Mouse (Mus musculus): ENCODE results near the gene Agbl1. TPM values are rescaled to one million over a fixed set of nuclear protein-coding genes. Genes with fewer than 3 reads are reported as not detected.

Gene Agbl1
- polyA plus RNA-seq, 1 experiment = 0.09 TPM

DNA sequence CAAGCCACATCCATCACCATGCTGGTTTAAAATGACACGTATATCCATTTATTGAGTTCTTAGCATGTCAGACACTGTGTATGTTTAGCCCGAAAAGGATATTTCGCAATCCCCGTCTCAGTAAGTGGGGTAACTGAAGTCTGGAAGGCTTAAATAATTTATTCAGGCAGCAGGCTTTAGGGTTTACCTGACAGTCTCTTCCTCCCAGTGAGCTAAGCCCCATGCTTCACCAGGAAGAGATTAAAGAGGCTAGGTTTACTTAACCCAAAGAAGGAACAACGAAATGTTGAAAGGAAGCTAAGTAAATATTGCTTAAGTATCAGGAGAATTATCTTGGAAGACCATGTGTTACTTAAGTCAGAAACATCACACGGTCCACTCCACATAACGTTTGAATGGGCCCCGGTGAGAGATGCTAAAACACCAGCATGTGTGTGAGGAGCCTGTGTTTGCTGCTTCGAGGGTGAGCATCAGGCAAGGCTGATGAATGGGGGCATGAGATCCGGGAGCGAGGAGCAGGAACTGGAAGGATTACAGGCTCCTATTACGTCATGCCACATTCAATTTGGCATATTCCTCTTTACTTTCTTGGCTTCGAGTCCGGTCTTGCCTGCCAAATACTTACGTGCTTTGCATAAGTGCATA, 162.7 kb downstream of the Agbl1 start:
- no peak for DNase-seq
- TF ChIP-seq POLR2A (IDR thresholded peaks at IDR 0.05; ENCODE audit: low read depth, low read length) (no peak), CTCF (conservative IDR thresholded peaks at IDR 0.05; ENCODE audit: insufficient read depth, insufficient read length, low read depth, low read length) (no peak)
- Histone ChIP-seq H3K4me1 (ENCODE audit: control insufficient read depth, insufficient read depth, low read length) (no peaks in the 10 kb centered on the region), H3K36me3 (ENCODE audit: control insufficient read depth, insufficient read depth, low read length) (no peaks in the 10 kb centered on the region), H3K27me3 (replicated peaks; ENCODE audit: control insufficient read depth, insufficient read depth, low read length) (no peaks in the 10 kb centered on the region), H3K27ac (ENCODE audit: insufficient read depth, low read depth, low read length) (no peak overlapping the region), H3K4me3 (ENCODE audit: insufficient read depth, low read depth, low read length) (no peak overlapping the region)
- WGBS = 19% methylated on average over 15 of the region's 15 CpGs

DNA sequence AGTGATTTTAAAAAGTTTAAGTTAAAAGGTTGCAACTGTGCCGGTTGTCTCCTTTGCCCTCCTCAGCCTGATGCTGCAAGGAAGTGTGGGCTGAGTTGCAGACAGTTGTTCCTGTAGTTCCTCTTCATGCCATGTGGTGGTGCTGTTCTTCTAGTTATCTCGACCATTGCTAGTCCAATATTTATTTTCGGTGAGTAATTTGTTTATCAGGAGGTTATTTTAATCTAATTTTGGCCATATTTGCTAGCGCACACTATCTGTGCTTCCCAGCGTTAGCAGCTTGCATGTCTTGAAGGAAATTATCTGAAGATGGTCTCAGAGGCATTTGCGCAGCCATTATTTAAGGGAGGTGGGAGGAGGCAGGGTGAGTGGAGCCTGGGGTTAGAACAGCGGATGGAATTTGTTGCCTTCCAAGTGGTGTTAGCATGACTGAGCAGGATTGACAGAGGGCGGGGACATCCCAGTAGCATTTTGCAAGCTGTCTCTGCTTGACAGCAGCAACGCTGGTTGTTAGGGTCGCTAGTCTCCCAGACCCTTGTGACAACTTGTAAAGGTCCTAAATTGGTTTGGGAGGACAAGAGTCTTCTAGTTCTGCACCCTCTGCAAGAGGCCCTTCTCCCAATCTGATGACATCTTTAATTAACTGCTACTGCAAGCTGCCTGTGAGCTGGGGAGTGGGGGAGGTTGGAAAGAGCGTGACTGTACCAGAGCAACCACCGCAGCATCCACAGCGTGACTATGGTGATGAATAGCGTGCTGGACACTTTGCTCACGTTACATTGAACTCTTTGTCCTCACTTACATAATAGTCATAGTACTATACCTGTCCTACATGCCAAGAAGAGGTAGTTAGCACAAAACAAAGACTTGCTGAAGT, 163.5 kb downstream of the Agbl1 start:
- Histone ChIP-seq H3K27ac (ENCODE audit: insufficient read depth, low read depth, low read length) (no peak overlapping the region), H3K4me1 (ENCODE audit: control insufficient read depth, insufficient read depth, low read length) (no peaks in the 10 kb centered on the region), H3K4me3 (ENCODE audit: insufficient read depth, low read depth, low read length) (no peak overlapping the region), H3K27me3 (replicated peaks; ENCODE audit: control insufficient read depth, insufficient read depth, low read length) (no peaks in the 10 kb centered on the region), H3K36me3 (ENCODE audit: control insufficient read depth, insufficient read depth, low read length) (no peaks in the 10 kb centered on the region)
- 9% methylated on average over 15 of the region's 15 CpGs for WGBS
- peak; percentile 58 for DNase-seq
- TF ChIP-seq POLR2A (IDR thresholded peaks at IDR 0.05; ENCODE audit: low read depth, low read length) = no peak
- TF ChIP-seq CTCF (conservative IDR thresholded peaks at IDR 0.05; ENCODE audit: insufficient read depth, insufficient read length, low read depth, low read length) = peak; percentile 72

- WGBS = 79% methylated on average over 4 of the region's 4 CpGs
- TF ChIP-seq CTCF (conservative IDR thresholded peaks at IDR 0.05; ENCODE audit: insufficient read depth, insufficient read length, low read depth, low read length) (no peak), POLR2A (IDR thresholded peaks at IDR 0.05; ENCODE audit: low read depth, low read length) (no peak)
- H3K27me3 ChIP-seq (replicated peaks; ENCODE audit: control insufficient read depth, insufficient read depth, low read length) = no peaks in the 10 kb centered on the region
- DNase-seq = no peak
- H3K4me3 ChIP-seq (ENCODE audit: insufficient read depth, low read depth, low read length) = no peak overlapping the region
- no peaks in the 10 kb centered on the region for H3K4me1 ChIP-seq (ENCODE audit: control insufficient read depth, insufficient read depth, low read length)
- no peak overlapping the region for H3K27ac ChIP-seq (ENCODE audit: insufficient read depth, low read depth, low read length)
- no peaks in the 10 kb centered on the region for H3K36me3 ChIP-seq (ENCODE audit: control insufficient read depth, insufficient read depth, low read length)
Measured at GRCm38 (mm10) chr7:76407930-76408557, 178.4 kb downstream of the Agbl1 start.

DNA sequence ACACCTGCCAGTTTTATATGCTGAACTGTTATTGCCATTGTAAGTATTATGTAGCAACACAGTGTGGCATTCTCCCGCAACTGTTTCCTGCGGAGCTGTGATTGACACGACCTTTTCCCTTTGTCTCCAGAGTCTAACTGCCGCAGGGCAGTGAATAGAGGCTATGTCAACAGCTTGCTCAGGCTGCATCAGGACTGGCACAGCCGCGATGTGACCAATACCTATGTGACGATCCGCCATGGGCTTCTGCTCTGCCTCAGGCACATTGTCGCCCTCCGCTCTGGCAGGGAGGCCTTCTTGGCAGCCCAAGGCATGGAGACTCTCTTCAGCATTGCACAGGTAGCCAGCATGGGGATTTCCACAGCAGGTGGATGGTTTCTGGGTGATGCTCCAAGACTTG, 179.3 kb downstream of the Agbl1 start:
- Histone ChIP-seq H3K27ac (ENCODE audit: insufficient read depth, low read depth, low read length) (no peak overlapping the region), H3K36me3 (ENCODE audit: control insufficient read depth, insufficient read depth, low read length) (no peaks in the 10 kb centered on the region), H3K4me3 (ENCODE audit: insufficient read depth, low read depth, low read length) (no peak overlapping the region), H3K27me3 (replicated peaks; ENCODE audit: control insufficient read depth, insufficient read depth, low read length) (no peaks in the 10 kb centered on the region), H3K4me1 (ENCODE audit: control insufficient read depth, insufficient read depth, low read length) (no peaks in the 10 kb centered on the region)
- 88% methylated on average over 10 of the region's 10 CpGs for WGBS
- no peak for DNase-seq
- no peak for TF ChIP-seq POLR2A (IDR thresholded peaks at IDR 0.05; ENCODE audit: low read depth, low read length)
- TF ChIP-seq CTCF (conservative IDR thresholded peaks at IDR 0.05; ENCODE audit: insufficient read depth, insufficient read length, low read depth, low read length) = no peak

DNA sequence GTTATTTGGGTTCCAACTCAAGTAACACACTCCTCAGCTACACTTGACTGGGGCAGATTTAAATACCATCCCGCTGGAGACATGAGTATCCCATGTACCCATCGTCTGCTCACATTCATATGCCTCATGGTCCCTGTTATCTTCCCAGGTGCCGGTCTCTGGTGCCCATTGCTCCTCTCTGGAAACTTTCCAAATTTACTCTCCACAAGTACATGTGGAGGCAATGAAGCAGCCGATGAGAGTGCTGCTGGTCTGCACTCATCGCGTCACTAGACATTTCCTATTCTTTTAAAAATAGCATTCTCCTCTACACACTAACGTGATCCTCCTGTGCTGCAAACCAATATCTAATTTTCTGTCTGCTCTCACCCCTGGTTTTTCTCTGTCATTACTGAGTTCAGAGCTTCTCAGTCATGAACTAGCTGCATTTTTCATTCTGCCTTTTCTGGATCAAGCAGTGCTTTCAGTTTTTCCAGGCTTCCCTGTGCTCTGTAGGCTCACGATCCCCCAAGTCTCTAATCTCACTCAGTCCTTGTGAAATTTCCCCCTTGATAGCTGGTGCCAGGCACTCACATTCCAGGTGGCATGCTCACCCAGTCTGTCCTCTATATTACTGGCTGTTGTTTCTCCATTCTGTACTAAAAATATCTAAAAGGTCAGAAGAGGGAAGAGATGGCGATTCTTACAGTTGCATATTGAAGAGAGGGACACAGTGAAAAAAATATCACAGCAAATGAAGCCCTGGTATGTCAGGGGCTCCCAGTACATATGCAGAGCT, 180.9 kb downstream of the Agbl1 start:
- Histone ChIP-seq H3K27me3 (replicated peaks; ENCODE audit: control insufficient read depth, insufficient read depth, low read length) (no peaks in the 10 kb centered on the region), H3K4me1 (ENCODE audit: control insufficient read depth, insufficient read depth, low read length) (no peaks in the 10 kb centered on the region), H3K36me3 (ENCODE audit: control insufficient read depth, insufficient read depth, low read length) (no peaks in the 10 kb centered on the region), H3K27ac (ENCODE audit: insufficient read depth, low read depth, low read length) (no peak overlapping the region), H3K4me3 (ENCODE audit: insufficient read depth, low read depth, low read length) (no peak overlapping the region)
- DNase-seq = no peak
- WGBS = 79% methylated on average over 9 of the region's 9 CpGs
- no peak for TF ChIP-seq POLR2A (IDR thresholded peaks at IDR 0.05; ENCODE audit: low read depth, low read length)
- TF ChIP-seq CTCF (conservative IDR thresholded peaks at IDR 0.05; ENCODE audit: insufficient read depth, insufficient read length, low read depth, low read length) = no peak

DNA sequence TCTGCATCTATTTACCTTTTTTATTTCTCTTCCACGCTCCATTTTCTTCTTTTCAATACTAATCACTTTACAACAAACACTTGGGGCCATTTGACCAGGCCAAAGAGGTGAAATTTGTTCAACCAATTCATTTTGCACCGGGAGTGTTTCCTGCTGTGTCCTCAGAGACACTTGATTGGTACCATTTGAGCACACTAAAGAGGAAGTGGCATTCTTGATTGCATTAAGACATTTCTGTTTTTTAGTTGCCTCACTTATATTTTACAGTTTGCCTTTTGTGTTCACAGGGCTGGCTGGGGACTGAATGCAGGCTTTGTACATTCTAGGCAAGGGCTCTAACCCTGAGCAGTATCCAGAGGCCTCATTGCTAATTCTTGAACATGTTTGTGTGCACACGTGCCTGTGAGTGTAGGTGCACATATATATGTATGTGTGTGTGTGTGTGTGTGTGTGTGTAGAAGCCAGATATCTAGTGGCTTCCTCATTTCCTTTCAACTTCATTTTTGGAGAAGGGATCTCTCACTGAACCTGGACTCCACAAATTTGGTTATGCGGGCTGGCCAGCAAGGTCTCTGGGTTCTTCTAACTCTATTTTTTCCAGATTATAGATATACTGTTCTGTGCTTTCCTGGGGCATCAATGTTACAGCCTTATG, 182.4 kb downstream of the Agbl1 start:
- 64% methylated on average over 4 of the region's 4 CpGs for WGBS
- TF ChIP-seq CTCF (conservative IDR thresholded peaks at IDR 0.05; ENCODE audit: insufficient read depth, insufficient read length, low read depth, low read length) = no peak
- no peak for TF ChIP-seq POLR2A (IDR thresholded peaks at IDR 0.05; ENCODE audit: low read depth, low read length)
- no peaks in the 10 kb centered on the region for H3K27me3 ChIP-seq (replicated peaks; ENCODE audit: control insufficient read depth, insufficient read depth, low read length)
- H3K4me1 ChIP-seq (ENCODE audit: control insufficient read depth, insufficient read depth, low read length) = no peaks in the 10 kb centered on the region
- DNase-seq = no peak
- H3K36me3 ChIP-seq (ENCODE audit: control insufficient read depth, insufficient read depth, low read length) = no peaks in the 10 kb centered on the region
- H3K4me3 ChIP-seq (ENCODE audit: insufficient read depth, low read depth, low read length) = no peak overlapping the region
- no peak overlapping the region for H3K27ac ChIP-seq (ENCODE audit: insufficient read depth, low read depth, low read length)

Measured in kidney, adult 2 months (tissue).